Mouse (Mus musculus): Measurements from ENCODE around the gene Acod1. TPM values are rescaled to one million over a fixed set of nuclear protein-coding genes. Genes with fewer than 3 reads are reported as not detected.

The Acod1 gene
- not detected for total RNA-seq (2021)
- long read RNA-seq, experiment 1: 0 reads
- long read RNA-seq, experiment 2: 0 reads

DNA sequence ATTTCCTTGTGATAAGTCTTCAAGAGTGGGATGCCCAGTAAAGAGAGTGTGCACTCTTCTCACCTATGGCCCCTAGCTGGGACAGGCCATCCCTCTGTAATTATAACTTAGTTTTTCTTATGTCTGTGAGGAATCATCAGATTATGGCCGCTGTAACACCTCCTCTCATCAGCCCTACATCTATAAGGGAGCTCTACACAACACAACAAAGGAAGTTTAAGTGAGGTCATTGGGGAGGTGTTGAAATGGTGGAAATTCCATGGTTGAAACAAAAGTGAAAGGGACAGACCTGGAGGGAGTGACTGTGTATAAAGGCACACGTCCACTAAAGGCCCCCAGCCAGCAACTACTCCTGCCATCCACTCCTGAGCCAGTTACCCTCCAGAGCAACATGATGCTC is at the start of gene Acod1:
Gene Acod1, plus strand, starts transcription at position 301 of the 400 bp plus-strand sequence.
- no peak for DNase-seq (ENCODE audit: low spot score in 2 of 2)

DNA sequence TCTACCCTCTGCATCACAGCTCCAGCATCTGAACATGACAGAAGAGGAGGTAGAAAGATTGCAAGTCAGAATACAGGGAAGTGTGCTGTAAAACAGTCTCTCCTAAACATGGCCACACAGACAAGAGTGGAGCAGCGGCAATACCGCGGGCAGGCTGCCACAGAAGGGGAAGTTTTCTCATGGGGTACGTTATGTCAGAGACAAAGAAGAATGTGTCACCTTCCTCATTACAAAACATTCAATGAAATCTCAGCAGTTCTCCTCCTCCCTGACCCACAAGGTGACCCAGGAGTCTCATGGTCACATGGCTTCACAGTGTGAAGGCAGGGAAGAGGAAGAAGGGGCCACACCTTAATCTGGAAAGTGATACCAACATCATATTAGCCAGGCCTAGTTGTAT is 39.0 kb upstream of the Acod1 start:
- no peak for DNase-seq (ENCODE audit: low spot score in 2 of 2)

DNA sequence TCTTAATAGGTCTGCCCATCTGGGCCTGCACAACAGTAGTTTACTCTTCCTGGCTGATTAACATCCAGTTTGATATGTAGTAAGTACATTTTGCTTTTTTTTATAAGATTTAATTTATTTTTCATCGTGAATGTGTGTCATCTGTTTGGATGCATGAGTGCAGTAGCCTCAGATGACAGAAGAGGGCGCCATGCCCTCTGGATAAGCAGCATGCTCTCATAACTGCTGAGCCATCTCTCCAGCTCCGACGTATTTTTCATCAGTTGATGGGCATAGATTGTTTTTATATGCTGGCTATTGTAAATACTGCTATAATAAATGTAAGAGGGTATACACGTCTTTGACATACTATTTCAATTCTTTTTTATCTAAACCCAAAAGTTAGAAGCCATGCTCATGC is 35.0 kb upstream of the Acod1 start:
- no peak for DNase-seq (ENCODE audit: low spot score in 2 of 2)

DNA sequence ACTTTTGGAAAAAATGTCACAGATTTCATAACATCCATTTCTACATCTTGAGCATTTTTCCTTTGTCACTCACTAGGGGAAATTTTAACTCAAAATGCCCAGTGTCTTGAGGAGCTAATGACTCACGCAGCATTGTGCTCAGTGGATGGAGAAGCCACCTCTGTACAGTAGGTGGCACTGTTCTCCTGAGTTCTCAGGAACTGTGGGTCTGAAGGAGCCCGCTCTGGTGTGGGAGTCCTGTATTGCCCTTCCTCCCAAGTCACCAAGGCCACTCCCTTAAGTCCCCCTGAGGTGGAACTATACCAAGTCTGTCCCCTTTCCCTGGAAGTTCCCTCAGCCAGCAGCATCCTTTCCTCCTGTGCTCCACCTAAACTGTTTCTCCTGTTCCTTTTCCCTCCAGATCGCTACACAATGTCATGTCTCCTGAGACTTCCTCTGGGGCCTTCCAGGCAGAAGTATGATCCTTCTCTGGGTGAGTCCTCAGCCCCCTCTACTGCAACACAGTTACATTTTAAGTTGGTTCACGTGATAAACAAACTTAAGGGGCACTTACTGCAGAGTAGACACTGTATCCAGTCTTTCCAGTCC is 34.1 kb upstream of the Acod1 start:
- DNase-seq (ENCODE audit: low spot score in 2 of 2): peak in 1 of 2 experiments; percentile 44

DNA sequence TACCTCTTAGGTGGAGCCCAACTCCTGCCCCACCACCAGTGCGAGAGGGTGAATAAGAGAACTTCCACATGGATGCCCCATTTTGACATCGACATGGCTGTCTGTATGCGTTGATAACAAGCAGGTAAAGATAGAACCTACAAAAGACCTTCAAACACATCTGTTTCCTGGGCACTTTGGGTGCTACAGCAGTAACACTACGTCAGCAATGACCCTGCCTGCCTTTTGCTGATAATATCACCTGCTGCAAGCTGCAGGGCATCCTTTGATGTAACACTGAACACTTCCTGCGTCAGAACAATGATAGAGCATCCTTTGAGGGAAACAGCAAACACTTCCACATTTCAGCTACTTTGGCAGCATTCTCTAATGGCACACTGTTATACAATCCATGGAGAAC is 29.8 kb upstream of the Acod1 start:
- no peak for DNase-seq (ENCODE audit: low spot score in 2 of 2)

DNA sequence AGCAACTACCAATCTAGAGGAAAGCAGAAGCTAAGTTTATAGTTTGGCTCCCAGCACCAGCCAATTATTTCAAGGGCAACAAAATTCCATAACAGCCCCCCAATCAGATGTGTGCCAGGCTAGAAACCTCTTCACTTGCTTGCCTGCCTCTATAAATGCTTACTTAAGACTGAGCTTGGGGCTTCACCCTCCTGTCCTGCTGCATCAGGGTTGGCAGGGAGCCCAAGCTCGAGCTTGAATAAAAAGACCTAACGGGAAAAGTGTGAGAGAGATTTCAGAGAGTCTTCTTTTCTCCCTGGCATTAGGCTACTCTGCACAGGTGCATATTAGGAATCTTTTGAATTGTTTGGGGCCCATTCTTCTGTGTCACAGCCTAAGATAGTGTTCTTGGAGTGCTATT is 26.7 kb upstream of the Acod1 start:
- DNase-seq (ENCODE audit: low spot score in 2 of 2): no peak

DNA sequence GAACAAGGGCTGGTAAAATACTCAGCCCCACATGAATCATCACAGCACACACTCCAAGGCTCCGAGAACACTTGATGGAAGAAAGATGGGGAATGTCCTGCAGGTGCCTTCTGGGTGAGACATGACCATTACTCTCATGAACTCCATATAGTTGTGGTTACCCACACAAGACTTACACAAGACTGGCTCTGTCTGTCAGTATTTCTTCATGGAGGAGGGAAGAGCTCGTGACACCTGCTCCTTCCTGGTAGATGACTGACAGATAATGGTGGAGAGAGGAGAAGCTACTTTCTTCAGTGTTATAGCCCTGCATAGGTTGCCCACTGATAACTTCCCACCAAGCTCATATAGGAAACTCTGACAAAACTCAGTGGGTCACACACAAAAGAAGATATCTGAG is 17.6 kb upstream of the Acod1 start:
- no peak for DNase-seq (ENCODE audit: low spot score in 2 of 2)

DNA sequence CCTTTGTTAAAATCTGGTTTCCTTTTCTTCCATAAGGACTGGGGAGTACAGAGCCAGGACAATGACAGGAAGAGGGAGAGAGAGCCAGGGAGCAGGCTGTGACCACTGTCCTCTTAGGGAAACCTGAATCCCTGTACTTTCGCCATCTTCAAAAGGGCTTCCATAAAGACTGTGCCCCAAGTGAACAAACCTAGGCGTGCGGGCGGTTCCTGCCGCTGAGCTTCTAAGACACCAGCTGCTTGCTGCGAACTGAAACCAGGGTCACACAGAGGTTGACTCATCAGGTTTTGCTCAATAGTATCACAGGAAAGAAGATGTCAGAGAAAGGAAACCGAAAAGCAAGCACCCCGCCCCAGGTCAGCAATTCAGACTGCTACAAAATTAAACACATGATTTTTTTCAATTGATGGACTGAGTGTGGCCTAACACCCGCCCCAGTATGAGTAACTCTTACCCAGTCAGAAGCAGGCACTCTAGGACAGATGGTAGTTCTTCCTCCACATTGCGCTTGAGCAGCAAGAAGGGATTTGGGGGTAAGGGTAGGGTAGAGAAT is 13.4 kb upstream of the Acod1 start:
- DNase-seq (ENCODE audit: low spot score in 2 of 2): no peak

DNA sequence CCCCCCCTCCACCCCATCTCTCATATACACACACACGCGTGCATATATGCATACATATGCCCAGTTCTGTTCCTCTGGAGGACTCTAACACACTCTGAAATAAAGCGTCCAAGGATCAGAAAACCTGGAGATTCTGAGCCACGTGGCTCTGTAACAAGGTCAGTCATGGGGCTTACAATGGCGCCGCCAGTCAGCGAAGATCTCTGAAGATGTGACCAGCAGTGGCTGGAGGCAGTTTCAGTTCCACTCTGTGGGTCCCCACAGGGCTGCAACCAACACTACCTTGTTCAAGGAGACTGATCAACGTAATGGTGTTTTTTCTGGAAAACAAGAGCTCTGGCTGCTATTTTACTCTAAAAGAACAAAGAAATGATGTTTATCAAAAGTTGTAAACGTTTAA is 12.7 kb upstream of the Acod1 start:
- no peak for DNase-seq (ENCODE audit: low spot score in 2 of 2)

DNA sequence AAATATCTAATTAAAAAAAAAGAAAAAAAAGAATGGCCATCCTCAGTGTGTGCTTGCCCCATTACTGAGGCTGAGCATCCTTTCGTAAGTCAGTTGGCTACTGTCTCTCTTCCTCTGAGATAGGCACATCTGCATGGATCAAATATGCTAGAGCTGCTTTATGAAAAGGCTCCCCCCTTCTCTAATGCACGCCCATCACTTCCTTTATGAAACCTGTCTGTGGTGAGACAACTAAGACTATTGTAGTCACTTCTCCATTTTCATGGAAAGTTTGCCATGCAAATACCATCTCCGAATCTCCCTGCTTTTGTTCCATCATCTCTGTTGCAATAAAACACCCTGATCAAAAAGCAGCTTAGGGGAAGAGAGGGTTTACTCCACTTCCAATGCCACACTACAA is 9.8 kb upstream of the Acod1 start:
- DNase-seq (ENCODE audit: low spot score in 2 of 2): no peak

DNA sequence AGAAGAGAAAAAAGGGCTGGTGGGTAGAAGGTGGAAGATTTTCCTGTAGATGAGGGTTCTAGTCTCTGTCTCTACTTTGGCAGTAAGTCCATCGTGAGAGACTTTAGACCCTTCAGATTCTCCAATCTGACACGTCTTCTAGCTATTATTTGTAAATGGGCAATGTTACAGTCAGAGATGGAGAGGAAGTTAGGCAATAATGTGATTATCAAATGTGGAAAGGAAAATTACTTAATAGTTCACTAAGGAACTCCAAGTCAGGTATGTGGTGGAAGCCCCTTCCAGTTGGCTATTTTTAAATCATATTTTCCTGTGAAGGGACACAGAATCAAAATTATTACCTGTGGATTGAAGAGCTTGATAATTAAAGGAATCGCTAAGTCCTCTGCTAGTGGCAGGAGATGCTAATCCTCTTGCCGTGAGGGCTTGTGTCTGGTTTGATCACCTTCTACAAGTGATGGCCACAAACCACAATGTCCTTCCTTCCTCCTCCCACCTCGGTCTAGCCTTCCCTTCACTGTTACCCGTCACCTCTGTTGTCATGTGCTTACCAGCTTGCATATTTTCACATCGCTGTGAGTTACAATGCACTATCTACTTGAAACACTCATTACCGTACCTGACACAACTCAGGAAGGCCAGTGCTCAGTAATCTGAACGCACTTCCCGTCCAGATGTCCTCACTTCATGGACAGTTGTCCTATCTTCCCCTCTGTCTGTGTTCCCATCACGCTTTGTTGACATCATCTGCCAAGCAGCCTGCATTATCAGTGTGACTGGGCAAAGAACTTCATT is 1.7 kb downstream of the Acod1 start:
- DNase-seq (ENCODE audit: low spot score in 2 of 2): no peak

DNA sequence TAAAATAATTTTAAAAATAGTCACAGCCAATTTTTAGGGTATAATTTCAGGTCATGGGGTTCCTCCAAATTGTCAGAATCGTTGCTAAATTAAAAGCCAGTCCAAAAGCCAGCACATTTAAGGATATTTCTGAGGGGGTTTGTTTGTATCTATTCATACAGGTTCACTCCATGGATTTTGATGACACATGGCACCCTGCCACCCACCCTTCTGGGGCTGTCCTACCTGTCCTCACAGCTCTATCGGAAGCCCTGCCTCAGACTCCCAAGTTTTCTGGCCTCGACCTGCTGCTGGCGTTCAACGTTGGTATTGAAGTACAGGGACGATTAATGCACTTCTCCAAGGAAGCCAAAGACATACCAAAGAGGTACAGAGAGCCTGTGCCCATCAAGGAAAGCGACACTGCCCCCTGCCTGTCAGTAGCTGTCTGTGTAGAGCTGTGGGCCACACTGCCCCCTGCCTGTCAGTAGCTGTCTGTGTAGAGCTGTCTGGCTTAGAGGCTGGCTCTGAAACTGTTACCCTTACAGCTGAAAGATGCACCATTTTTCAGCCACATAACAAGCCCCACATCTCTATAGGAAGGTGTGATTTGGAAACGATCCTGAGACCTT is 4.5 kb downstream of the Acod1 start:
- peak; percentile 42 to 80 for DNase-seq (ENCODE audit: low spot score in 2 of 2)

DNA sequence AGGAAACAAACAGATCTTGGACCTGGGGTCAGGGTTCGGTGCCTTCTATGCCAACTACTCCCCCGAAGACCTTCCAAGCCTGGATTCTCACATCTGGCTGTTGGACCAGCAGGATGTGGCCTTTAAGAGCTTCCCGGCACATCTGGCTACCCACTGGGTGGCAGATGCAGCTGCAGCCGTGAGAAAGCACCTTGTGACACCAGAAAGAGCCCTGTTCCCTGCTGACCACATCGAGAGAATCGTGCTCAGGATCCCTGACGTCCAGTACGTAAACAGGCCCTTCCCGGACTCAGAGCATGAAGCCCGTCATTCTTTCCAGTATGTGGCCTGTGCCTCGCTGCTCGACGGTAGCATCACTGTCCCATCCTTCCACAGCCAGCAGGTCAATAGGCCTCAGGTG is 8.0 kb downstream of the Acod1 start:
- no peak for DNase-seq (ENCODE audit: low spot score in 2 of 2)

DNA sequence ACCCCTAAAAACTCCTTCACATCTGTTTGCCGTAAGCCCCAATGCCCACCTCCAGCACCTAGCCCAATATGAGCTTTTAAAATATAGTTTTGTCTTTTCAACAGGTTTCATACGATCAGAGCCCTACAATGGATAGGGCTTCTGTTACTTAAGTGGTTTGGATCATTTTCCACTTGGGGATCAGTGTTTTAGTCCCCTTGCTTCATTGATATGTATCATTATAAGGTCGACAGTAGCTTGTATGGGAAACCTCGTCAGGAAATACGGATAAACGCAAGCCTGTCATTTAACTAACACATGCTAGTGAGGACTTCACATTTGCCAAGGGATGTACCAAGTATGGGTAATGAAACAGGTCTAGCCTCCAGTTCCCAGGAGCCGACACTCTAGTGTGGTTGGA is 9.8 kb downstream of the Acod1 start:
- no peak for DNase-seq (ENCODE audit: low spot score in 2 of 2)

DNA sequence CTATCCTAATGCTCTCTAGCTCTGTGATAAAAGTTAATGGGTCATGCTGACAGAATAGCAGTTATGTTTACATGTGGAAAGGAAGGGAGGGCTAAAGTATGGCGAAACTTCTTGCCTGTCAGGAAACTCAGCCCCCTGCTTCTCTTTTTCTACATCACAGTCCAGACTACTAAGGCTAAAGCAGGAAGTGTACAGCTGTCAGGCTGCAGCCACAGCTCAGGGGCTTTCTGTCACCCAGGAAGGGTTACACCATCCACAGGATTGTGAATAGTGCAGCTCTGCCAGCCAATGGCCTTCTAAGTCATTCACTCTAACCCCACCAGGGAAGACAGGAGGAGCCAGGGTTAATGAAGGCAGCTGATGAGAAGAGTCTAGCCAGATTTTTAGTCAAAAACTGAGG is 12.2 kb downstream of the Acod1 start:
- DNase-seq (ENCODE audit: low spot score in 2 of 2): no peak

DNA sequence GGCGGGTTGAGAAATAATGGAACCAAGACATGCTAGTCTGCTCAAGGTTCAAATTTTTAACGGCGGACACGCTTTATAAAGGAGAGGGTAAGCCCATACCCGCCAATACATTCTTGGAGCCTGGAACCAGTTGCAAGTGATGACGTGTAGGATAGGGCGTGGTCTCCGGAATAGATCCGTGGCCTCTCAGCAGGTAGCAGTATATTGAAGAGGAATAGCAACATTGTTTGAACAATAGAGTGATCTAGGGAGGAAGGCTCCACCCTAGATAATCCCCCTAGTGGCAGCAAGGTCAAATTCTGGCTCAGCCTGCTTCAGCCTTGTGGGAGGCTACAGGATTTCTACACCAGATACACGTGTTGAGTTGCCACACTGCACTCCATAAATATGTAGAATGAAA is 12.7 kb downstream of the Acod1 start:
- DNase-seq (ENCODE audit: low spot score in 2 of 2): no peak

DNA sequence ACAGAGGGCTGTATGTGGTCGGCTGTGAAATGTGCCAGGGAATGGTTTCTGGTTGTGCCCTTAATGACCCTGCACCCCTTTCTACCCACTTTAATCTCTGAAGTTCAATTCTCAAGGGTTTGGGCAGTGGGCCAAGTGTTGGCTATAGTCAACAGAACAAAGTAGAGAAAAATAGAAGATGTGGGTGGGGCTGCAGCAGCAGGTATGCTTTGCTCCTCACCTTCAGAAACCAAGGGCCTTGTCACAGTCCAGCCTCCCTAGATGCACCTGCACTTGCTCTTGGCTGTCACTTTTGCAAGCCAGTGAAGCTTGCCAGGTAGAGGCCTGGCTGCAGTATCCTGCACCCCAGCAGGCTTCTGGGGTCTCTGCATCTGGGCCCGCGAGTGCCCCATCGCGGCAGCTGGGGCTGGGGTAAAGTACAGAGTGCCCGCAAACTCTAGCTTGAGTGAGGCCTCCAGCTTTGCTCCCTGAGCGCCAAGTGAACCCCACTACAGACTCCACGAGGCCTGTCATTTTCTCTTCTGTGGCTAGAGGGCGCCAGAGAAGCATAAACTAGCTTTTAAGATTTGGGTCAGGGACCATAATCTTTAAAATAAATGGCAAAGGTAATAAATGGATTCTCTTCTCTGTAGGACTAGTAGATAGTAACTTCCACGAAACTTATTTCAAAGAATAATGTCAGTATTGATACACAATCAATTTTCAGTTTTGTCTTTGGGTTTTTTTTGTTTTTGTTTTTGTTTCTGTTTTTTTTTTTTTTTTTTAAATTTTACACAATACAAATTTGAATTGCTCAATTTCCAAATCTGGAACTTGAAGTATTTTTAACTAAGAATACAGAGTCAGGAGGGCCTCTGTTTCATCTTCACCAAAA is 18.8 kb downstream of the Acod1 start:
- peak in 1 of 2 experiments; percentile 61 for DNase-seq (ENCODE audit: low spot score in 2 of 2)

DNA sequence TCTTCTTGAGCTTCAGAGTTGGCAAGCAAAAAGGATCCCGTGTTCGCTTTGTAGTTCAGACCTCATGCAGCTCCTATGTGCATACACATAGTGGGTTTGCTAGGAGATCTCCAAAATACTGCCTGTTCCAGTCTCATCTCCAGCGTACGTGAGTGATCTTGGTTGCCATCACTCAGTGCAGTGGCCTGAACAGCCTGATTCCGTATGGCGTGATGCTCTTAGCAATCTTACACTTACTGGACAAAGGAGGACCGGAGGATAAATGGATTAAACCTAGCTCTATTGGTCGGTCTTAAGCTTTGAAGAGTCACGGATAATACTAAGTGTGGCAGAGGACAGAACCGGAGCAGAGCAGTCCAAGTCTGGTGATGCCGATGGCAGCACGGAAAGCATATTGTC is 22.7 kb downstream of the Acod1 start:
- no peak for DNase-seq (ENCODE audit: low spot score in 2 of 2)

DNA sequence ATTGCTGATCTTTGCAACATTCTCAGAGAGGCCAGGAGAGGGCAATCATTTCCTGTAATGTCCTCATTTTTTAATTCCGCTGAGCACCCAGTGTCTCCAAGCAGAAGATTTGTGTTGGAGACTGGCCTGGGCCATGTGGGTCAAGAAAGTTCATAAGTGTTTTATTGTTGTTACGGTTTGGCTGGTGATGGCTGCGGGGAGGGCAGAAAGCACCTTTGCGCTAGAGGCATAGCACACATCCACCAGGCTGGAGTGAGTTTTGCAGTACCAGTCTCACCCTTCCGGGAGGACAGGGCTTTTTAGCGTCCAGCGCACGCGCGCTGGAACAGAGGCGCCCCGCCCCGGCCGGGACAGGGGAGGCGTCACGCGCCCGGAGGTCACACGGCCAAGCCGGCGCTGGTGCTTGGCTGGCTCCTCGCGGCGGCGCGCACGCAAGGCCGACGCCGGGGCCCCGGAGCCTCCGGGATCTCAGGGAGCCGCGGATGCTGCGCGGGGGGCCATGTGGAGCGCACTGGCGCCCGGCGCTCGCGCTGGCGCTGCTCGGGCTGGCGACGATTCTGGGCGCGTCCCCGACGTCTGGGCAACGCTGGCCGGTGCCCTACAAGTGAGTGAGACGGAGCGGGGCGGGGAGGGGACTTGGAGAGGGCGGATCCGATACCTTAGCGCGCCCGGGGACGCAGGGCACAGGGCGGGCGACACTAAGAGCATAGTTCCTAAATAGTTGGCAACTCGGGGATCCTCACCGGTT is 23.3 kb downstream of the Acod1 start, which contains the start of gene Cln5:
Gene Cln5, plus strand, starts transcription at position 353 of the 748 bp plus-strand sequence.
- DNase-seq (ENCODE audit: low spot score in 2 of 2): peak; percentile 95

DNA sequence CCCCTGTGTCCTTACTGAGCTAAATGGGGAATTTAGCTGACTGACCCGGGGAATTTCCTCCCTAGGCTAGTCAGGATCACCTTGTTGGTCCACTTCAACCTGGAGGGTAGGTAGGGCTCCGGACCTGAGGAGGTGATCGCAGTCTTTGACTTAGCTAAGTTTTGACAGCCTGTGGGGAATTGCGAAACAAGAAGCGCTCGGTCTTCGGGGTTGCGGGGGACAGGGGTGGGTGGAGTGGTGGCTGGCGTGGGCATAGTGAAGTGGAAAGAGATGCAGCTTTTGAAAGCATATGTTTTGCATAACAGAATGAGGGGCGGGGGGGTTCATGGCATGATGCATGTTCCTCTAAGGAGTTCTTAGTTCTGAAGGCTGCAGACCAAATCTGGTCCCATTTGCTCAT is 24.0 kb downstream of the Acod1 start:
- no peak for DNase-seq (ENCODE audit: low spot score in 2 of 2)
